Mouse (Mus musculus): ENCODE results near the gene Hist1h2bg.

Gene Hist1h2bg

GRCm38 (mm10) chr13:23571022-23571503 lies at the start of gene Hist1h2bg, which contains the start of gene Hist1h2ae:
Hist1h2bg (plus strand) TSS chr13:23571396.
Hist1h2ae (minus strand) TSS chr13:23571220.
- DNase-seq (ENCODE audit: low read depth, low spot score), result peak; percentile 98

- peak; percentile 85 for DNase-seq (ENCODE audit: low read depth, low spot score)
Measured at GRCm38 (mm10) chr13:23521703-23522102, 49.5 kb upstream of the Hist1h2bg start.

GRCm38 (mm10) chr13:23523976-23524375 lies 47.2 kb upstream of the Hist1h2bg start:
- DNase-seq (ENCODE audit: low read depth, low spot score), result no peak

- DNase-seq (ENCODE audit: low read depth, low spot score), result peak; percentile 91
Measured at GRCm38 (mm10) chr13:23524654-23525053, 46.5 kb upstream of the Hist1h2bg start.

- DNase-seq (ENCODE audit: low read depth, low spot score), result no peak
Measured at GRCm38 (mm10) chr13:23525901-23526300, 45.3 kb upstream of the Hist1h2bg start.

GRCm38 (mm10) chr13:23526312-23526711 lies 44.9 kb upstream of the Hist1h2bg start:
- peak; percentile 96 for DNase-seq (ENCODE audit: low read depth, low spot score)

GRCm38 (mm10) chr13:23529005-23529404 lies 42.2 kb upstream of the Hist1h2bg start:
- DNase-seq (ENCODE audit: low read depth, low spot score), result no peak

GRCm38 (mm10) chr13:23529480-23530165 lies 41.6 kb upstream of the Hist1h2bg start:
- no peak for DNase-seq (ENCODE audit: low read depth, low spot score)

- DNase-seq (ENCODE audit: low read depth, low spot score), result peak; percentile 68
Measured at GRCm38 (mm10) chr13:23530181-23530900, 40.9 kb upstream of the Hist1h2bg start.

- peak; percentile 99 for DNase-seq (ENCODE audit: low read depth, low spot score)
Measured at GRCm38 (mm10) chr13:23530901-23531875, 40.0 kb upstream of the Hist1h2bg start, which contains the start of gene Hist1h4h. Hist1h4h (plus strand) TSS chr13:23531050.

- no peak for DNase-seq (ENCODE audit: low read depth, low spot score)
Measured at GRCm38 (mm10) chr13:23532262-23533075, 38.7 kb upstream of the Hist1h2bg start.

- peak; percentile 95 for DNase-seq (ENCODE audit: low read depth, low spot score)
Measured at GRCm38 (mm10) chr13:23533560-23534367, 37.4 kb upstream of the Hist1h2bg start, which contains the start of gene Hist1h2af. Hist1h2af (plus strand) TSS chr13:23533906.

GRCm38 (mm10) chr13:23534368-23535131 lies 36.6 kb upstream of the Hist1h2bg start:
- no peak for DNase-seq (ENCODE audit: low read depth, low spot score)

GRCm38 (mm10) chr13:23535137-23536075 lies 35.8 kb upstream of the Hist1h2bg start, which contains the start of gene Hist1h3g:
Hist1h3g (plus strand) TSS chr13:23535422.
- peak; percentile 97 for DNase-seq (ENCODE audit: low read depth, low spot score)

- no peak for DNase-seq (ENCODE audit: low read depth, low spot score)
Measured at GRCm38 (mm10) chr13:23536076-23536822, 34.9 kb upstream of the Hist1h2bg start.

- DNase-seq (ENCODE audit: low read depth, low spot score), result no peak
Measured at GRCm38 (mm10) chr13:23537006-23537710, 34.0 kb upstream of the Hist1h2bg start.

Data from brain, adult 2 months (tissue).